Mouse (Mus musculus): Measurements from ENCODE around the gene Fam83c. TPM values are rescaled to one million over a fixed set of nuclear protein-coding genes. Genes with fewer than 3 reads are reported as not detected.
"Not testable (repeated sequence)": the region's sequence is repeated elsewhere in the genome, so short reads cannot be mapped to it uniquely, and the experiment has no call there.

Fam83c gene
- polyA plus RNA-seq, 1 experiment from 2014 or later: 0.13 TPM

- Histone ChIP-seq H3K36me3 (ENCODE audit: control insufficient read depth, insufficient read depth, low read length) (no peaks in the 10 kb centered on the region), H3K4me1 (replicated peaks; ENCODE audit: control insufficient read depth, insufficient read depth, low read length) (no peaks in the 10 kb centered on the region), H3K4me3 (ENCODE audit: low read length) (no peak overlapping the region), H3K27me3 (ENCODE audit: control insufficient read depth, insufficient read depth, low read depth, low read length) (no peaks in the 10 kb centered on the region), H3K9me3 (ENCODE audit: control insufficient read depth, low read length) (no peaks in the 10 kb centered on the region), H3K9ac (ENCODE audit: low read length) (no peak overlapping the region), H3K4me2 (ENCODE audit: low read depth, low read length) (no peak overlapping the region), H3K27ac (ENCODE audit: low read length) (no peak overlapping the region)
- WGBS: 54% methylated on average over 3 of the region's 3 CpGs
- no peak for ATAC-seq (ENCODE audit: low read depth)
These were observed 3.3 kb upstream of the Fam83c start for GRCm38 (mm10) chr2:155837961-155838360.

DNA sequence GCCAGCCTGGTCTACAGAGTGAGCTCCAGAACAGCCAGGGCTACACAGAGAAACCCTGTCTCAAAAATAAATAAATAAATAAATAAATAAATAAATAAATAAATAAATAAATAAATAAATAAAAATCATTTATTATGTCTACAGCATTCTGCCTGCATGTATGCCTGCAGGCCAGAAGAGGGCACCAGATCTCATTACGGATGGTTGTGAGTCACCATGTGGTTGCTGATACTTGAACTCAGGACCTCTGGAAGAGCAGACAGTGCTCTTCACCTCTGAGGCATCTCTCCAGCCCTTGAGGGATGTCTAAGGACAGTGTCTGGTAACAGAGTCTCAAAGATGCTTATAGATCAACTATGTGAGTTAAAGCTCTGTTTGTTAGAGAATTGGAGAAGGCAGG is 2.6 kb downstream of the Fam83c start:
- not testable (repeated sequence) for H3K9ac ChIP-seq (ENCODE audit: low read length); ATAC-seq (ENCODE audit: low read depth)
- WGBS: 65% methylated on average over 1 of the region's 1 CpGs

GRCm38 (mm10) chr2:155831302-155831701 is 3.4 kb downstream of the Fam83c start:
- H3K4me1 ChIP-seq (replicated peaks; ENCODE audit: control insufficient read depth, insufficient read depth, low read length): peaks cover 6% of the 10 kb centered on the region
- 48% methylated on average over 9 of the region's 9 CpGs for whole genome bisulfite sequencing
- H3K27me3 ChIP-seq (ENCODE audit: control insufficient read depth, insufficient read depth, low read depth, low read length): no peaks in the 10 kb centered on the region
- H3K27ac ChIP-seq (ENCODE audit: low read length): no peak overlapping the region
- no peak overlapping the region for H3K4me3 ChIP-seq (ENCODE audit: low read length)
- no peak overlapping the region for H3K4me2 ChIP-seq (ENCODE audit: low read depth, low read length)
- H3K9me3 ChIP-seq (ENCODE audit: control insufficient read depth, low read length): no peaks in the 10 kb centered on the region
- no peaks in the 10 kb centered on the region for H3K36me3 ChIP-seq (ENCODE audit: control insufficient read depth, insufficient read depth, low read length)
- ATAC-seq (ENCODE audit: low read depth): no peak
- no peak overlapping the region for H3K9ac ChIP-seq (ENCODE audit: low read length)

More for the DNA sequence above, 2.6 kb downstream of the Fam83c start:
- H3K27ac ChIP-seq (ENCODE audit: low read length); H3K4me3 ChIP-seq (ENCODE audit: low read length); H3K36me3 ChIP-seq (ENCODE audit: control insufficient read depth, insufficient read depth, low read length); H3K4me2 ChIP-seq (ENCODE audit: low read depth, low read length); H3K27me3 ChIP-seq (ENCODE audit: control insufficient read depth, insufficient read depth, low read depth, low read length); H3K4me1 ChIP-seq (replicated peaks; ENCODE audit: control insufficient read depth, insufficient read depth, low read length); H3K9me3 ChIP-seq (ENCODE audit: control insufficient read depth, low read length): not testable (repeated sequence)

GRCm38 (mm10) chr2:155830841-155831240 is 3.8 kb downstream of the Fam83c start:
- H3K4me2 ChIP-seq (ENCODE audit: low read depth, low read length): no peak overlapping the region
- H3K4me1 ChIP-seq (replicated peaks; ENCODE audit: control insufficient read depth, insufficient read depth, low read length): peaks cover 6% of the 10 kb centered on the region
- no peak overlapping the region for H3K4me3 ChIP-seq (ENCODE audit: low read length)
- no peaks in the 10 kb centered on the region for H3K9me3 ChIP-seq (ENCODE audit: control insufficient read depth, low read length)
- H3K27me3 ChIP-seq (ENCODE audit: control insufficient read depth, insufficient read depth, low read depth, low read length): no peaks in the 10 kb centered on the region
- H3K9ac ChIP-seq (ENCODE audit: low read length): no peak overlapping the region
- ATAC-seq (ENCODE audit: low read depth): no peak
- WGBS: 90% methylated on average over 8 of the region's 8 CpGs
- no peaks in the 10 kb centered on the region for H3K36me3 ChIP-seq (ENCODE audit: control insufficient read depth, insufficient read depth, low read length)
- no peak overlapping the region for H3K27ac ChIP-seq (ENCODE audit: low read length)

DNA sequence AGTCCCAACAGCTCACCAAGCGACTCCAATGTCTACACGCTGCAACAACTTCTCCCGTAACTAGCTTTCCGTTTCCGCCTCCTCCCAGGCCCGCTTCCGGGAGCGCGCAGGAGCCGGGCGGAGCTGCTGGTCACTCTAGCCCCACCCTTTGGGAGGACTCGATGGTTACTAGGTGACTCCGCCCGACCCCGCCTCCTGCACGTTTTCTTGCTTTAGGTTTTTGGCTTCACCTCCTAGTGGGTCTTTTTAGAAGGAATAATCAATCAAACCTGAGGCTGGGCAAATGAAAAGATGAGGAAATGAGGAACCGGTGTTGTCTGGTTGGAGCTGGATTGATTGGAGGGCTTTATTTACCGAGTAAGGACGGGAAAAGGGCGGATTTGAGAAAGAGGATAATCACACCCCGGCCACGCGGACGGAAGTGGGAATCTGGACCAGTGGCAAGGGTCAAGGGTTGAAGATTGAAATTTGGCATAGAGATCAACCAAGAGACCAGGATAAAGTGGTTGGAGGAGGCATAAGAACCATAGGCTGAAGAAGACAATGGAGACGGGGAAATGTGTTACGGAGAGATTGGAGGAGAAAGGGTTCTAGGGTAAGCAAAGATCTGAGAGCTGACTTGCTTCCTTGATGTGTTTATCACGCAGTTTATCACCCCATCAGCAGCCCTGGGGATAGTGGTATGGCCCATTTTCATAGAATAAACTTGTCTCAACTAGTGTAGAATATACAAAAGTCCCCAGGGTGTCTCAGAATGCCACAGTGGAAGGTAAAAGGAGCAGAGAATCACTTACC is 7.8 kb downstream of the Fam83c start, which contains the start of gene Eif6:
Eif6 (minus strand) TSS at position 296 of the 795 bp plus-strand sequence.
- WGBS: 2% methylated on average over 27 of the region's 27 CpGs
- H3K9ac ChIP-seq (ENCODE audit: low read length): peak within 1 kb of the TSS; percentile 90
- H3K27ac ChIP-seq (ENCODE audit: low read length): peak within 1 kb of the TSS; percentile 89
- H3K4me1 ChIP-seq (replicated peaks; ENCODE audit: control insufficient read depth, insufficient read depth, low read length): peaks cover 14% of the 10 kb centered on the region
- peak; percentile 96 for ATAC-seq (ENCODE audit: low read depth)
- no peaks in the 10 kb centered on the region for H3K27me3 ChIP-seq (ENCODE audit: control insufficient read depth, insufficient read depth, low read depth, low read length)
- peaks cover 14% of the 10 kb centered on the region for H3K36me3 ChIP-seq (ENCODE audit: control insufficient read depth, insufficient read depth, low read length)
- no peaks in the 10 kb centered on the region for H3K9me3 ChIP-seq (ENCODE audit: control insufficient read depth, low read length)
- H3K4me3 ChIP-seq (ENCODE audit: low read length): peak within 1 kb of the TSS; percentile 97
- peak within 1 kb of the TSS; percentile 91 for H3K4me2 ChIP-seq (ENCODE audit: low read depth, low read length)

DNA sequence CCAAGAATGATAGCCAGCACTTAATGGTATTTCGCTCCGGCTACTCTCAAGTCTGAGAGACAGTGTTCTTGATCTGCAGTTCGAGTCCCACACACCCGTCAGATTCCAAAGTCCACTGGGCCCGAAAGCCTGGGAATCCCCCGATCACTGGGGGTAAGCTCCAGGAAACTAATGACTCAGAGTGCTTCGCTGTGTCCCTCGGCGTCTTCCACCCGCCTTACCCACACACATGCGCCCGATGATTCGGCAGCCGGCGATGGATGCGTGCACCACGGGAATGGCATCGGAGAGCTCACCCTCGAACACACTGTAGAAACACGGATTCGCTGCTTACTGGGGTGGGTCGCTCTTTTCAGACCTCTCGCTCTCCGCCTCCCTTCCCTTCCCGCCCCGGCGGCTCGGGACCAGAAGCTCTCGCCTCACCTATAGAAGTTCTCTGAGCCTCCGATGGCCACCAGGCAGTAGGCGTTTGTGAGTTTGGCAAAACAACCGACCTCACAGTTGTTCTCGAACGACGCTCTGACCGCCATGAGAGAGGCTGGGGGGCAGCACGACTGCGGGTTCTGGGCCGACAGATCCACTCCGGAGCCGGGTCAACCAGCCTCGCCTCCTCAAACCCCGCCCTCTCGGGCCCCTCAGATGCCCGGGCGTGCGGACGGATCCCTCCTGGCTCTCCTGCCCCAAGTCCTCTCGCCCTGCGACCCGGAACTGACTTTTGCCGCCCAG is 8.6 kb downstream of the Fam83c start:
- ATAC-seq (ENCODE audit: low read depth): peak; percentile 10
- H3K27me3 ChIP-seq (ENCODE audit: control insufficient read depth, insufficient read depth, low read depth, low read length): no peaks in the 10 kb centered on the region
- H3K36me3 ChIP-seq (ENCODE audit: control insufficient read depth, insufficient read depth, low read length): peaks cover 18% of the 10 kb centered on the region
- peaks cover 14% of the 10 kb centered on the region for H3K4me1 ChIP-seq (replicated peaks; ENCODE audit: control insufficient read depth, insufficient read depth, low read length)
- H3K27ac ChIP-seq (ENCODE audit: low read length): peak overlapping the region; percentile 89
- H3K9me3 ChIP-seq (ENCODE audit: control insufficient read depth, low read length): no peaks in the 10 kb centered on the region
- H3K9ac ChIP-seq (ENCODE audit: low read length): peak overlapping the region; percentile 90
- peak overlapping the region; percentile 91 for H3K4me2 ChIP-seq (ENCODE audit: low read depth, low read length)
- H3K4me3 ChIP-seq (ENCODE audit: low read length): peak overlapping the region; percentile 97
- 1% methylated on average over 52 of the region's 52 CpGs for WGBS

DNA sequence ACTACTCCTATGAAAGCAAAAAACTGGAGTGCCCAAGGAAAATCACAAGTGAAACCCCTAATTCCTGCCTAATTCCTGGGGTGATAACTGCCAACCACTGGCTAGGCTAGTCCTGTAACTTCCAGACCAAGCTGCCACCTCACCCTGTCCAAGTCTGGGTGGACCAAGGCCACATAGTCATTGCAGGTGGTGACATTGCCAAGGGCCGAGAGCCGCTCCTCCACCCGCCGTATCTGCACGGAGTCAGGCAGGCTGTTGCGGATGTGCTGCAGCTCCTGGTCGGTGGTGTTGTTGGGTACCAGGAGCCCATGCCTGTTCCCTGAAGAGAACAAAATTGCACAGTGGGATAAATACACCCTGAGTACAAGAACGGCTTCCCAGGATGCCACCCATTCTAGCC is 10.9 kb downstream of the Fam83c start:
- Histone ChIP-seq H3K27me3 (ENCODE audit: control insufficient read depth, insufficient read depth, low read depth, low read length) (no peaks in the 10 kb centered on the region), H3K4me2 (ENCODE audit: low read depth, low read length) (no peak overlapping the region), H3K9ac (ENCODE audit: low read length) (no peak overlapping the region), H3K27ac (ENCODE audit: low read length) (no peak overlapping the region), H3K36me3 (ENCODE audit: control insufficient read depth, insufficient read depth, low read length) (peaks cover 27% of the 10 kb centered on the region), H3K4me1 (replicated peaks; ENCODE audit: control insufficient read depth, insufficient read depth, low read length) (peaks cover 14% of the 10 kb centered on the region), H3K4me3 (ENCODE audit: low read length) (no peak overlapping the region), H3K9me3 (ENCODE audit: control insufficient read depth, low read length) (no peaks in the 10 kb centered on the region)
- 94% methylated on average over 8 of the region's 8 CpGs for WGBS
- ATAC-seq (ENCODE audit: low read depth): no peak

DNA sequence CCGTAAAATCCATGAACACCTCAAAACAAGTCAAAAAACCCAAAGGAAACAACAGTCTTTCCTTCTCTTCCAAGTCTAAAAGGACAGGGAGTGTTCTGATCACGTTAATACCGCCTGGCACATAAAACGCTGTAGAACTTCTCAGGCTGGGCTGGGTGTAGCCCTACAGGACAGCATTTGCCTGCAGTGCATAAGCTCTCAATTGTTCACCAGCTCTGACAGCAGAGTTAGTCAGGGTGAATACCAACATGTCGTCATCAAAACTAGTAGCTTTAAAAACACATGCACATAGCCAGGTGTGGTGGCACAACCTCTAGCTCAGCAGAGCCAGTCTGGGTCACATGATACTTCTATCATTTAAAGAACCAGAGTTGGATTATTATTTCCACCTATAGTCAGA is 13.9 kb downstream of the Fam83c start:
- H3K36me3 ChIP-seq (ENCODE audit: control insufficient read depth, insufficient read depth, low read length): peaks cover 27% of the 10 kb centered on the region
- H3K9ac ChIP-seq (ENCODE audit: low read length): no peak overlapping the region
- ATAC-seq (ENCODE audit: low read depth): no peak
- 91% methylated on average over 5 of the region's 5 CpGs for WGBS
- no peak overlapping the region for H3K27ac ChIP-seq (ENCODE audit: low read length)
- H3K9me3 ChIP-seq (ENCODE audit: control insufficient read depth, low read length): no peaks in the 10 kb centered on the region
- H3K4me3 ChIP-seq (ENCODE audit: low read length): no peak overlapping the region
- no peak overlapping the region for H3K4me2 ChIP-seq (ENCODE audit: low read depth, low read length)
- no peaks in the 10 kb centered on the region for H3K27me3 ChIP-seq (ENCODE audit: control insufficient read depth, insufficient read depth, low read depth, low read length)
- H3K4me1 ChIP-seq (replicated peaks; ENCODE audit: control insufficient read depth, insufficient read depth, low read length): peaks cover 19% of the 10 kb centered on the region

GRCm38 (mm10) chr2:155819449-155820251 is 15.0 kb downstream of the Fam83c start:
- Histone ChIP-seq H3K4me3 (ENCODE audit: low read length) (peak overlapping the region; percentile 88), H3K4me1 (replicated peaks; ENCODE audit: control insufficient read depth, insufficient read depth, low read length) (peaks cover 12% of the 10 kb centered on the region), H3K36me3 (ENCODE audit: control insufficient read depth, insufficient read depth, low read length) (peaks cover 27% of the 10 kb centered on the region), H3K4me2 (ENCODE audit: low read depth, low read length) (peak overlapping the region; percentile 45), H3K27ac (ENCODE audit: low read length) (peak overlapping the region; percentile 55), H3K27me3 (ENCODE audit: control insufficient read depth, insufficient read depth, low read depth, low read length) (no peaks in the 10 kb centered on the region), H3K9ac (ENCODE audit: low read length) (peak overlapping the region; percentile 90), H3K9me3 (ENCODE audit: control insufficient read depth, low read length) (no peaks in the 10 kb centered on the region)
- ATAC-seq (ENCODE audit: low read depth): 0 out of 2 replicates have a peak, but pooled peaks have one; percentile 0
- 56% methylated on average over 6 of the region's 6 CpGs for WGBS

Data from lung, embryonic 16.5 days (tissue).